Mouse (Mus musculus): ENCODE results near the gene Edrf1. TPM values are rescaled to one million over a fixed set of nuclear protein-coding genes. Genes with fewer than 3 reads are reported as not detected.

Gene Edrf1
- polyA plus RNA-seq (2016; fragmentation: Nextera tagmentation; extraction: Ambion mirVana) = 26.9 and 27.8 TPM in 2 replicates

DNA sequence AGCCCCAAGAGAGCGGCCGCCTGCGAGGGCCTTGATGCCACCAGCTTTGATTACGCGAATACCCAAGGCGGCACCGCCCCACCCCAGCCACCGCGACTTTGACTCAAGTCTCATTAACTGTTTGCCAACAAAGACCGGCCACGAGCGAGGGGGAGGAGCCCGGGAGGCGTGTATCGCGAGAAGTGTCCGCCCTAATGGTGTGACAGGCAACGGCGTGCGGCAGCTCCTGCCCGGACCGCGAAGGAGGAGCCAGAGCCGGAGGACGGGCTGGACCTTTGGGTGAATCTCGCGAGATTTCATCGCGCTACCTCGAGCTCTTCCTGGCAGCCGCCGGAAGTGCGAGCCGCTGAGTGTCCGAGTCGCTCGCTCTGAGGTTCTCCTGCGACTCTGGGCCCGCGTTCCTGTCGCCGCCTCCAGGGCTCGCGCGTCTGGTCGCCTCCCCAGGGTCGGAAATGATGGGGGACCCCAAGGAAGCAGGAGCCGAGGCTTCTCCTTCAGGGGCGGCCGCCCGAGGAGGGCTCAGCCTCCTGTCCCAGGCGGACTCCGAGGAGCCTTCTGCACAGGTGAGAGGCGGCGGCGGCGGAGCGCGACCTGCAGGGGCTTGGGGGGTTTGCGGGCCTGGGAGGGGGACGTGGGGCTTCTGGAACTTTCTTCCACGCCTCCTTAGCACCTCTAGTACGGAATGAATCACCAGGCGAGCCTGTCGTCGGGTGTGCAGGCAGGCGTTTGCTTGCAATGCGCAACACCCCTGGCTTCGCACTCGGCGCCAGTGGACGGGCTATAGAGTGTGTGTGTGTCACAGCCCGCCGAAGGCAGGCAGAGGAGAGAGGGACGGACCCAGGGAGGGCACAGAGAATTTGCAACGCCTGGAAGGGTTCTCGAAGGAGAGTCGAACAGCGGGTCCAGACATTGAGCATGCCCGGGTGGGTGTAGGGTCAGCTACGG lies at the start of gene Edrf1:
TSS of gene Edrf1 (plus strand) at position 183 of the 945 bp plus-strand sequence.
- Histone ChIP-seq H3K9me3 (no peaks in the 10 kb centered on the region), H3K27ac (peak within 1 kb of the TSS; percentile 92), H3K4me1 (peaks cover 13% of the 10 kb centered on the region), H3K36me3 (replicated peaks) (peaks cover 37% of the 10 kb centered on the region), H3K4me3 (peak within 1 kb of the TSS; percentile 95), H3K27me3 (ENCODE audit: poor library complexity, severe bottlenecking) (no peaks in the 10 kb centered on the region)
- peak; percentile 99 for DNase-seq (ENCODE audit: extremely low spot score, low spot score)
- under 1% methylated on average over 81 of the region's 81 CpGs for WGBS

DNA sequence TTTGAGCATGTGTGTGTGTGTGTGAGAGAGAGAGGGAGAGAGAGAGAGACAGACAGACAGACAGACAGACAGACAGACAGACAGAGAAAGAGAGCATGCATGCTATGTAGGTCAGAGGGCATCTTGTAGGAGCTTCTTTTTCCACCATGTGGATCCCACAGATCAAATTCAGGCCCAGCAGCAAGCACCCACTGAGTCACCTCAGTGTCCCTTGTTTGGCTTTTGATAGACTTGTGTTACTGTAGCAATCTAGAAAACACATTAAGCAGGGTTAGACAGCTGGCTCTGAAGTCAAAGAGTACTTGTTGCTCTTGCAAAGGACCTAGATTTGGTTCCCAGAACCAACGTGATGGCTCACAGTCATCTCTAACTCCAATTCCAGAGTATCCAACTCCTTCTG lies 45.6 kb upstream of the Edrf1 start:
- Histone ChIP-seq H3K4me3 (no peak overlapping the region), H3K9me3 (no peaks in the 10 kb centered on the region), H3K27me3 (ENCODE audit: poor library complexity, severe bottlenecking) (no peaks in the 10 kb centered on the region), H3K27ac (no peak overlapping the region), H3K4me1 (peaks cover 6% of the 10 kb centered on the region), H3K36me3 (replicated peaks) (no peaks in the 10 kb centered on the region)
- no peak for DNase-seq (ENCODE audit: extremely low spot score, low spot score)
- 71% methylated on average over 1 of the region's 1 CpGs for WGBS

DNA sequence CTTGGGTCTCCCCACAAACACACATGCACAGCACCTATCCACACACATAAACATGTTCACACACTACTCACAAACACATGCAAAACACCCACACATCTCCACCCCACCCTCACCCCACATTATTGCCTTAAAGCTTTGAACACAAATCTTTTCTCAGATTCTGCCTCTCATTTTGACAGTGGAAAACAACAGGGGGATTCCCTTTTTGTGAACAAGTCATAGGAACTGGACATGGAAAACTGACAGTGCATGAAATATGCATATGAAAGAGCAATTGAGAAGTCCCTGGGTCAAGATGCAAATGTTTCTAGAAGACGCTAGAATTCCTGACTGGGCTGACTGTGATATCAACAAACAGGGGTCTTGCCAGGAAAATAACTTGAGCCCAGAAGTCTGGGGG lies 36.8 kb upstream of the Edrf1 start:
- H3K36me3 ChIP-seq (replicated peaks) = no peaks in the 10 kb centered on the region
- H3K4me3 ChIP-seq = no peak overlapping the region
- H3K4me1 ChIP-seq = peaks cover 6% of the 10 kb centered on the region
- H3K27ac ChIP-seq = no peak overlapping the region
- H3K27me3 ChIP-seq (ENCODE audit: poor library complexity, severe bottlenecking) = no peaks in the 10 kb centered on the region
- 81% methylated on average over 1 of the region's 1 CpGs for WGBS
- no peaks in the 10 kb centered on the region for H3K9me3 ChIP-seq
- DNase-seq (ENCODE audit: extremely low spot score, low spot score) = no peak

DNA sequence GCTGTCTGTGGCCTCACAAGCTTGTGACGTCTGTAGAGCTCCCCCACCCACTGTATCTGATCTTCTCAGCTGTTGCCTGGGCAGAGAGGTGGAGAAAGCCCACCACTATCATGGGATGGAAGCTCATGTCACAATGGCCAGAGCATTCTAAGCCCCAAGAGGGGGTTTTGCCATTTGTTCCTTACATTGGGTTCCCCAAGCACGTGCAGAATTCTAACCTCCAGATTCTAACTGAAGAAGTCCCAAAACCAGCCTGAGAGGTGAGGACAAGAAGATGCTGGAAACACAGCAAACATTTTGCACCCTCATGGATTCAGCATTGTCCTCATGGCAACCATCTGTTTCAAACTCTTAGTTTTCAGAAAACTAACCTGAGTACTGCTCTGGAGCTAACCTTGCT lies 35.3 kb upstream of the Edrf1 start, which contains the start of gene Tex36:
TSS of gene Tex36 (minus strand) at position 101 of the 400 bp plus-strand sequence.
- H3K27ac ChIP-seq = no peak within 1 kb of the TSS
- no peak for DNase-seq (ENCODE audit: extremely low spot score, low spot score)
- H3K4me3 ChIP-seq = no peak within 1 kb of the TSS
- 73% methylated on average over 2 of the region's 2 CpGs for WGBS
- no peaks in the 10 kb centered on the region for H3K36me3 ChIP-seq (replicated peaks)
- no peaks in the 10 kb centered on the region for H3K27me3 ChIP-seq (ENCODE audit: poor library complexity, severe bottlenecking)
- H3K4me1 ChIP-seq = peaks cover 9% of the 10 kb centered on the region
- no peaks in the 10 kb centered on the region for H3K9me3 ChIP-seq

DNA sequence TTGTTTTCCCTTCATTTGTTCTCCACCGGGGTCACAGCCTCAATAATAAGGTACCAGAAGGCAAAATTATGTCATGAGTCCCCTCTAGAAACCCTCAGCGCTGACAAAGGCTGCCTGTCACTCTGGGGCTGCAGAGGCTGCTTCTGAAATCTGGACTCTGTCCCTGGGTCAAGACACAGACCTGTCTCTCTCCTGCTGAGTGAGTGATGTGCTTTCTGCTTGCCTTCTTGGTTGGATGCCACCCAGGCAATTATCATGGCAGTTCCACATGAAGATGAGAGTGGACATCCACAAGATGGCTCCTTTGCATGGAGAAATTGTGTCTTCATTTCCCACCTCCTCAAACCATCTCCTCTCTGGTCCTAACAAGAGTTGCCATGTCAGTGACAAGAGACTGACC lies 34.2 kb upstream of the Edrf1 start:
- H3K9me3 ChIP-seq = no peaks in the 10 kb centered on the region
- no peak overlapping the region for H3K4me3 ChIP-seq
- H3K36me3 ChIP-seq (replicated peaks) = no peaks in the 10 kb centered on the region
- no peak for DNase-seq (ENCODE audit: extremely low spot score, low spot score)
- WGBS = 81% methylated on average over 2 of the region's 2 CpGs
- H3K27ac ChIP-seq = no peak overlapping the region
- H3K4me1 ChIP-seq = peaks cover 19% of the 10 kb centered on the region
- no peaks in the 10 kb centered on the region for H3K27me3 ChIP-seq (ENCODE audit: poor library complexity, severe bottlenecking)

DNA sequence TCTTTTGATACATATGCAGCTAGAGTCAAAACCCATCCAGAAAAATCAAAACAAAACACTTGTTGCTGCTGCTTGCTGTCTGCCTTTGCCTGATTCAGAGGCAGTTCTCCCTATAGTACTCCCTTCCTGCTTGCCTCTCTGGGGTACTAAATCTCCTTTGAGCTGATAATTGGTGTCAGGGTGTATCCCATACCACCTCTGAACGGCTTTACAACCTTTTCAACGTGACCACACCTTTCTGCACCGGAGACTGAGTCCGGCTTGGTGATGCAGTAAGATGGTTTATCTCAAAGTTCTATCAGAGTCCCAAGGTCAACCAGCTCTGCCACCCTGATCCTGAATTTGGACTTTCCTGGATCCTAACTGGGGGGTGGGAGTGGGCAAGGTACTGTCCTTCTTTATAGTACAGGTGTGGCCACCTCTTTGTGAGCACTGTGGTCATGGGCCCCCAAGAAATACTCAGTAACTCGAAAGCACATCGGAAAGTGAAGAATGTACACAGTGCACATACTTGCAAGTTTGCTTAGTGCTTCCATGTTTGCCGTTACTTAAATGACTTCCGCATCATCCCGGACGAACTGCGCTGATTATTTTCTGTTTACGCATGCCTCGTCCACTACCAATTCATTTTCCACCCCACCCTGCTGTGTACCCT lies 32.8 kb upstream of the Edrf1 start:
- Histone ChIP-seq H3K27ac (no peak overlapping the region), H3K27me3 (ENCODE audit: poor library complexity, severe bottlenecking) (no peaks in the 10 kb centered on the region), H3K9me3 (no peaks in the 10 kb centered on the region), H3K4me3 (no peak overlapping the region), H3K36me3 (replicated peaks) (no peaks in the 10 kb centered on the region), H3K4me1 (peaks cover 32% of the 10 kb centered on the region)
- DNase-seq (ENCODE audit: extremely low spot score, low spot score) = no peak
- 81% methylated on average over 13 of the region's 13 CpGs for WGBS

DNA sequence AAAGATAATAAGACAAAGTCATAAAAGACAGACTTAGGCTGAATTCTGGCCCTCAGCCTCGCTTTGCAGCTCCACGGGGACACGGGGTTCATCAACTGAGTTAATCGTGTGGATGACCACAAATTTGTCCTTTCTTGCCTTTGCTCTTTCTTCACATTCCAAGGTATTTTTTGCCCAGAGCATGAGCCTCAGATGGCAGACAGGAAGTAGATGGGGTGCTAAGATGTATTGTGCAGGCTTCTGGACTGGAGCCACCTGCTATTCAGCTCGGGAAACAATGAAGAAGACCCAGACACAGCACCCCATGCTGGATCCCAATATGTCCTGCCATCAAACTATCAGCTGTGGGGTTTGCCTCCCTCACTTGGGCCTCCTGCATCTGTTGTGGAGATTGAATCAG lies 30.0 kb upstream of the Edrf1 start:
- Histone ChIP-seq H3K9me3 (no peaks in the 10 kb centered on the region), H3K27ac (no peak overlapping the region), H3K4me3 (no peak overlapping the region), H3K27me3 (ENCODE audit: poor library complexity, severe bottlenecking) (no peaks in the 10 kb centered on the region), H3K4me1 (peaks cover 35% of the 10 kb centered on the region), H3K36me3 (replicated peaks) (no peaks in the 10 kb centered on the region)
- no peak for DNase-seq (ENCODE audit: extremely low spot score, low spot score)
- WGBS = 81% methylated on average over 5 of the region's 5 CpGs

DNA sequence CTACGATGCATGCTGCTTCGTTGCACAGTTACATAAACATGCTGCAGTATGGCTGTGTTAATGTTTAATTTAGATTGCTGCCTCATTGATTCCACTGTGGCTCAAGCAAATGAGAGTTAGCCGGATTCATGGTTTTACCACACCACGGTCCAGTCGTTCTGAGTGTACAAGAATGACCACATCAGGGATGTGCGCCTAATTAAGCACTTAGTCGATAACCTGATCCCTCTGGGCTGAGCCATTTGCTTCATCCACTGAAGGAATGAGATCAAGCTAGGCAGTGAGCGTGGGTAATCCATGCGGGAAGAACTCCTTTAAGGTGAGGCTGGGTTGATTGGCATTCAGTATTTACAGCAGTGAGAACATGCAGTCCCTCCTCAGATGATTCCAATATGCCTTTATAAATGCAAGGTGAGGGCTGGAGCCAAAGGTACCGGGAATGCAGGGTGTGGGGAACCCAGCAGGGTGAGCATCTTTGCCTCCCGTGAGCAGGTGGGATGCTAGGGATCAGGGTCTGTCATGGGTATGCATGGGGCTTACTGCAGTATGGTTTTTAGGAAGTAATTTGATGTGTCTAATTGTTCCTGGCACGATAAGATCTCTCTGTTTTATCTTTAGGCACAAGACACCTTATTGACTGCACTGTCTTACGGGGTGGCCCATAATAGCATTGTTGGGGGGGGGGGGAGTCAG lies 29.3 kb upstream of the Edrf1 start:
- no peak overlapping the region for H3K4me3 ChIP-seq
- no peaks in the 10 kb centered on the region for H3K36me3 ChIP-seq (replicated peaks)
- no peak for DNase-seq (ENCODE audit: extremely low spot score, low spot score)
- H3K27me3 ChIP-seq (ENCODE audit: poor library complexity, severe bottlenecking) = no peaks in the 10 kb centered on the region
- no peaks in the 10 kb centered on the region for H3K9me3 ChIP-seq
- H3K4me1 ChIP-seq = peaks cover 35% of the 10 kb centered on the region
- H3K27ac ChIP-seq = no peak overlapping the region
- 66% methylated on average over 13 of the region's 13 CpGs for WGBS

DNA sequence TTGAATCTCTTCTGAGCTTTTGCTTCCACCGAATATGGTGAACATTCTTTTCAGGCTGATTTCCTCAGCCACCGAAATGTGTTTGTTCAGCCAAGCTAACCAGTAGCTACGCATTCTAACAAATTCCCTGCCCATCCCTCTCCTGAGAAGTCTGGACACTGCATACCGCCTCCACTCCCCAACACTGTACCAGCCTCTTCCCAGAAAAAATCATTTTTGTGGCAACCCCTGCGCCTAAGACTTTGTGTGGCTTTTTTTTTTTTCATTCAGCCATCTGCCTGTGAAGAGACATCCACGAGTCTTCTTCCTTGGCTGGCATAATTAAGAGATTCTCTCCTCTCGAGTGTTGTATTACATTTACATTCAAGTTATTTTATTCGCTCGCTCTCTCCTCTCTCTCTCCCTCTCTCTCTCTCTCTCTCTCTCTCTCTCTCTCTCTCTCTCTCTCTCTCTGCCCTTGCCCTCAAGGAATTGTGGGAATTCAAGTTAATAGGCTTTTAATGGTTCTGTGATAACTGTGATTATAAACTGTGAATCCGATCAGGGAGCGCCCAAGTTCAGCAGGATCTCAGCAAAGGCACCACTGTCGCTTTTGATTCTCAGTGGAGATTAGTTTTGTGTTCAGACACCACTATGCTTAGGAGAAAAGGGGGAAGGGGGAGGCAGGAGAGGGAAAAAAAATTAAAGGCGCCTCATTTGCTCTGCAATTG lies 28.6 kb upstream of the Edrf1 start:
- 74% methylated on average over 13 of the region's 13 CpGs for WGBS
- H3K4me3 ChIP-seq = no peak overlapping the region
- no peaks in the 10 kb centered on the region for H3K36me3 ChIP-seq (replicated peaks)
- peaks cover 35% of the 10 kb centered on the region for H3K4me1 ChIP-seq
- no peaks in the 10 kb centered on the region for H3K27me3 ChIP-seq (ENCODE audit: poor library complexity, severe bottlenecking)
- no peaks in the 10 kb centered on the region for H3K9me3 ChIP-seq
- no peak overlapping the region for H3K27ac ChIP-seq
- no peak for DNase-seq (ENCODE audit: extremely low spot score, low spot score)

DNA sequence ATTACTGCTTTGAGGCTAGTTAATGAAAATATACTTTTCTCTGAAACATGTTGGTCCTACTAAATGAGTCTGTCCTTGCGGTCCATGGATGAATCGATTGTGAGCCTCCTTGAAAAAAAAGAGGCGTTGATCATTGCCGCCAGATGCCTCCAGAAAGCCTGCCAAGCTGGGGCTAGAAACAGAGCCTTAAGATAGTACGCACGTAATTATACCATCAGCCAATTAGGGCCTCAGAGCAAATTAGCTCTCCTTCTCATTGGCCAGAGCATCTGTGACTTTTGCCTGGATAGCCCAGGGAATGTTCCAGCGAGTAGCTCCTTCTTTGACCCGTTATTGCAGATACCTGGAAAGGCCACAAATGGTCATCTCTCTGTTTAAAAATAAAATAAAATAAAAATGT lies 27.8 kb upstream of the Edrf1 start:
- H3K4me1 ChIP-seq = peaks cover 35% of the 10 kb centered on the region
- H3K36me3 ChIP-seq (replicated peaks) = no peaks in the 10 kb centered on the region
- H3K9me3 ChIP-seq = no peaks in the 10 kb centered on the region
- WGBS = 85% methylated on average over 8 of the region's 8 CpGs
- H3K4me3 ChIP-seq = no peak overlapping the region
- H3K27ac ChIP-seq = no peak overlapping the region
- no peaks in the 10 kb centered on the region for H3K27me3 ChIP-seq (ENCODE audit: poor library complexity, severe bottlenecking)
- DNase-seq (ENCODE audit: extremely low spot score, low spot score) = no peak

DNA sequence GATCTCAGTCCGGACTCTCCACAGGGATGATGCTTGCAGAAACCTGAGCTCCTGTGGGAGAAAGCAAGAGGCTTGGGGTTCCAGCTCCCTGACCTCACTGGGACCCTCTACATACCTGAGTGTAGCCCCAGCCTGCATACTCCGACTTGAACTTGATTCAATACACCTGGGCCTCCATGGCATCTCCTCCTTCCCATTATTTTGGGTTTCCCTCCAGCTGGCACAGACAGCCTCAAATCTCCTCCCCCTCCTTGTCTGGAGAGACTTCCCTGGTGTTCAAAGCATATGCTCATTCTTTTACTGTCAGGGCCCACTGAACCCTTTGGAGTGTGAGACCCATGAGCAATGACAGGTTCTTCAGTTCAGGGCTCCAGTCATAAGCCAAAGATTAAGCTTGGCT lies 24.4 kb upstream of the Edrf1 start:
- no peak for DNase-seq (ENCODE audit: extremely low spot score, low spot score)
- Histone ChIP-seq H3K9me3 (no peaks in the 10 kb centered on the region), H3K27me3 (ENCODE audit: poor library complexity, severe bottlenecking) (no peaks in the 10 kb centered on the region), H3K4me3 (no peak overlapping the region), H3K27ac (no peak overlapping the region), H3K4me1 (peaks cover 18% of the 10 kb centered on the region), H3K36me3 (replicated peaks) (no peaks in the 10 kb centered on the region)
- WGBS = 83% methylated on average over 2 of the region's 2 CpGs

DNA sequence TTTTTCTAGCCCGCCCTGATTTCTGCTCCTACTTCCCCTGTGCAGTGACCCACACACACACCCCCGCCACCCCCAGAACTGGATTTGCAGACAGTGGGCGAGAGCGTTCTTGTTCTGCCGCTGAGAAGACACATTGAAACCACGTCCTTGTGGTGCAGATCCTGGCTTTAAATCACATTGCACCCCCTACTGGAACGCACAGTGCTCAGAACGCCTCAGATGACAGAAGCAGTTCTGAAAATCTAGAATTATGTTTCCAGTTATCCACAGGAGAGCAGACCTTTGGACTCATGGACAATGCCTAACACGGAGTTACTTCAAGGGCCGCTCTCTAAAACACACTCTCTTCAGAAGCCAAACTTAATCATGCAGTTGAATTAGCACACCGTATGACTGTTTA lies 16.6 kb upstream of the Edrf1 start:
- Histone ChIP-seq H3K4me3 (no peak overlapping the region), H3K27ac (no peak overlapping the region), H3K4me1 (no peaks in the 10 kb centered on the region), H3K27me3 (ENCODE audit: poor library complexity, severe bottlenecking) (no peaks in the 10 kb centered on the region), H3K9me3 (no peaks in the 10 kb centered on the region), H3K36me3 (replicated peaks) (no peaks in the 10 kb centered on the region)
- no peak for DNase-seq (ENCODE audit: extremely low spot score, low spot score)
- 69% methylated on average over 11 of the region's 11 CpGs for WGBS

Measured in forebrain, embryonic 10.5 days (tissue).